Mouse (Mus musculus) intestine, embryonic 14.5 days (tissue): ENCODE results near the gene Mybphl. TPM values are rescaled to one million over a fixed set of nuclear protein-coding genes. Genes with fewer than 3 reads are reported as not detected.
A peak's percentile ranks its signal among the peaks of the same experiment; 100 is the strongest.

ENCODE experiments used
- ATAC-seq: fragments of 200-750 bp; cut with Nextera tagmentation; replicated peaks from 2 replicates; pipeline ENCODE4 v1.8.0; 2017; ENCODE audit warnings: low read depth, moderate number of reproducible peaks, moderate TSS enrichment, moderate library complexity; ENCODE audit not compliant: low FRiP score, low TSS enrichment
- DNase-seq: peaks from one replicate; pipeline ENCODE4 v3.0.0-alpha.2; 2018; ENCODE audit warnings: low spot score
- H3K27ac ChIP-seq: fragments of 300-500 bp; sonication (generic); 2 replicates; pipeline ENCODE4 v1.5.1; 2014; ENCODE audit warnings: low read depth, mild to moderate bottlenecking, control low read depth
- H3K27me3 ChIP-seq: fragments of 300-500 bp; sonication (generic); replicated peaks from 2 replicates; pipeline ENCODE4 v1.6.1; 2014; ENCODE audit warnings: low read length, control low read depth; ENCODE audit not compliant: control insufficient read depth, insufficient read depth
- H3K36me3 ChIP-seq: fragments of 300-500 bp; sonication (generic); 2 replicates; pipeline ENCODE4 v1.6.1; 2014; ENCODE audit warnings: low read length, control low read depth; ENCODE audit not compliant: control insufficient read depth, insufficient read depth
- H3K4me1 ChIP-seq: fragments of 300-500 bp; sonication (generic); replicated peaks from 2 replicates; pipeline ENCODE4 v1.6.1; 2014; ENCODE audit warnings: low read length, control low read depth, mixed read lengths; ENCODE audit not compliant: control insufficient read depth, insufficient read depth
- H3K4me2 ChIP-seq: fragments of 300-500 bp; sonication (generic); 2 replicates; pipeline ENCODE4 v1.6.1; 2014; ENCODE audit warnings: low read length
- H3K4me3 ChIP-seq: fragments of 300-500 bp; sonication (generic); 2 replicates; pipeline ENCODE4 v1.5.1; 2014; ENCODE audit warnings: low read depth, low read length, control low read depth, mixed read lengths
- H3K9ac ChIP-seq: fragments of 300-500 bp; sonication (generic); 2 replicates; pipeline ENCODE4 v1.6.1; 2014; ENCODE audit warnings: mild to moderate bottlenecking, low read length
- H3K9me3 ChIP-seq: fragments of 300-500 bp; sonication (generic); 2 replicates; pipeline ENCODE4 v1.6.1; 2016; ENCODE audit warnings: low read length, control low read depth; ENCODE audit not compliant: control insufficient read depth
- WGBS: fragments of 180-500 bp; shearing (Covaris S2); extraction: QIAGEN DNeasy Blood & Tissue Kit; methylation state at CpG from one replicate; pipeline ENCODE4 v1.1.7; 2014; 5-methylcytosine and 5-hydroxymethylcytosine counted together
- polyA plus RNA-seq: library from polyadenylated mRNA; unstranded; fragments of >200 nt; fragmentation: Nextera tagmentation; extraction: Ambion mirVana; gene quantifications from 2 replicates; pipeline ENCODE4 v1.2.1, GENCODE M21; 2014

Mybphl gene
- polyA plus RNA-seq, 1 experiment from 2014 or later, result not detected

DNA sequence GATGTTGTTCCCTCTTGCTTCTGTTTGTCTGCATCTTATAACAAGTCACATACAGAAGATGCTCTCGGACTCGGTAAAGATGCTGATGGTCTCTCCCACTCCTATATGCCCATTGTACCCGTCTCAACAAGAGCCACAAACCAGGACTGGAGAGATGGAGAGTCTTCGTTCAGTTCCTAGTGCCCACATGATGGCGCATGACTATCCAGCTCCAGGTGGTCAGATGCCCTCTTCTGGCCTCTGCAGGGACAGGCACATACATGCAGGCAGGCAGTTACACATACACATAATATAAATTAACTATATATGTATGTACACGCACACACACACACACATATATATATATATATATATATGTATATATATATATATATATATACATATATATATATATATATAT, 16.0 kb downstream of the Mybphl start:
- Histone ChIP-seq H3K27ac (no peak overlapping the region), H3K4me3 (no peak overlapping the region), H3K36me3 (no peaks in the 10 kb centered on the region), H3K9me3 (no peaks in the 10 kb centered on the region), H3K9ac (no peak overlapping the region), H3K4me2 (no peak overlapping the region), H3K27me3 (no peaks in the 10 kb centered on the region), H3K4me1 (peaks cover 19% of the 10 kb centered on the region)
- ATAC-seq, result no peak
- 80% methylated on average over 6 of the region's 6 CpGs for WGBS
- no peak for DNase-seq

DNA sequence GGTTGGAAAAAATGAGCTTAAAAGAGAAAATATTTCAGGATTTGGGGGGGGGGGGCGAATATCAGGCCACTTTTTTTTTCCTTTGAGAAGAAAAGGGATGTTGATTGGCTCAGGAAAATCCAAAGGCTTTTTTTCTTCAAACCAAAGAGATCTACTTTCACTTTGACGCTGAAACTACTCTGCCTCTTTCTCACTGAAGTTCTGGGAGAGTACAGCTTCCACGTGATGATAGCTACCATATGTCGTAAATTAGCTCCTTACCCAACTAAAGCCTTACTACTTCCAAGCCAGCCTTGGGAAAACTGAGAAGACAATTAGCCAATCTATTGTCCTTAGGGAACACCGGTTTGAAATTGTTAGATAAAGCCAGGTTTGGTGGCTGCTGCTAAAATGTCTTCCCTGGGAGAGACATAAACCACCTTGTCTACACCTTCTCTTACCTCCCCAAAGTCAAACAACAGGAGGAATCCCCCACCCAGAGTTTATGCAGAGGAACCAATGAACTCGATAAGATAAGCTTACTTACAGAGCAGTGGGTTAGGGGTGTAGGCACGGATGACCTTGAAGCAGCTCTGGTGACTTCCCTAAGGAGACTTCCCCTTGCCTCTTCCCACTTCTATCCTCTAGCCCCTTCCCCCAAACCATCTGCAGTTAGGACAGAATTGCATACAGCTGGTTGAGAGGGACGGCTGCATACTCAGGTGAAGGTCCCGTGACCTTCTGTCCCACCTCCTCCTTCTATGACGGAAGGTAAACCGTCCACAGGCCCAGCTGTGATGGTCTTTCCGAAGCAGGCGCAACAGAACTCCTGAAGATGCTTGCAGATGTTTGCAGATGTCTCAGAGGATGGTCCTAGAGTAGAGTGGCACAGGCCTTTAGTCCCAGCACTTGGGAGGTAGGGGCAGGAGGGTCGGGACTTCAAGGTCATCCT, 17.5 kb downstream of the Mybphl start:
- DNase-seq, result no peak
- Histone ChIP-seq H3K4me2 (peak overlapping the region; percentile 81), H3K4me3 (no peak overlapping the region), H3K4me1 (peaks cover 19% of the 10 kb centered on the region), H3K9ac (no peak overlapping the region), H3K9me3 (no peaks in the 10 kb centered on the region), H3K27me3 (no peaks in the 10 kb centered on the region), H3K27ac (peak overlapping the region; percentile 8; the same call in 1 of the 2 replicates), H3K36me3 (peaks cover 11% of the 10 kb centered on the region; the same call in 1 of the 2 replicates)
- ATAC-seq, result no peak
- WGBS, result 54% methylated on average over 14 of the region's 14 CpGs

DNA sequence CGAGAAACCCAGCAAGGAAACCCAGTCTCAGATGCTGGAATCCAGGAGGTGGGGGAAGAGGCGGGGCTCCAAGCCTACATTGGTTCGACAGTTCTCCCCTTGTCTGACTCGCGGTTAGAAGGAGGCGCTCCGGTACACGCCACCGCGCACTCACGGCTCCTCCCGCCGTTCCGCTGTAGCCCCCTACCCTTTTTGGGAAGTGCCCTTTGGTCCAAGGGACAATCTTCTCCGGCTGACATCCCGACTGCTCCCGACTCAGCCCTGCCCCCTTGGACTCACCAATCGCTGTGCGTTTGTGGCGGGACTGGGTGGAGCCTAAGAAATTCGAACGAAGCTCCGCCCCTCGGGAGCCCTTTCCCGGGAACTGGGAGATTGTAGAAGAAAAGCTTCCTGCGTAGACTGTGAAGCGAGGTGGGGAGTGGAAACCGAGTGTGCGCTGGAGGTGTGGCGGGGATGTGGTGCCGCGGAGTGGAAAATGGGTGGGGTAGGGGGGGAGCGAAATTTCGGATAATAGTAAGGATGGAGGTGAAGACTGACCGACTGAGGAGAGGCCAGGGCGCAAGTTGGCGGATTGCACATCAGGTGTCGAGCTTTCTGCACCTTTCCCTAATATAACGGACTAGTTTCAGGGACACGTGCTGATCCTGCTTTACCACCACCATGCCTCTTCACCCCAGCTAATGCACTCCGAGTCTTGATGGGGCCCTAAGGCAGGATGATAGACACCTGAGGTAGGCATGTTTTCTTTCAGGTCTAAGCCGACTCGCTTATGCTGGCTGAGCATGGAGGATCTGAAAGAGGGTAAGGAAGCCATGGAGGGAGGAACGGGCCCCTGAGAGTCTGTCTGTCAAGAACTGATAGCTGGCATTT, 19.0 kb downstream of the Mybphl start, which contains the start of gene Psrc1:
TSS of gene Psrc1 (plus strand) at position 355 of the 870 bp plus-strand sequence.
- WGBS, result under 1% methylated on average over 44 of the region's 44 CpGs

DNA sequence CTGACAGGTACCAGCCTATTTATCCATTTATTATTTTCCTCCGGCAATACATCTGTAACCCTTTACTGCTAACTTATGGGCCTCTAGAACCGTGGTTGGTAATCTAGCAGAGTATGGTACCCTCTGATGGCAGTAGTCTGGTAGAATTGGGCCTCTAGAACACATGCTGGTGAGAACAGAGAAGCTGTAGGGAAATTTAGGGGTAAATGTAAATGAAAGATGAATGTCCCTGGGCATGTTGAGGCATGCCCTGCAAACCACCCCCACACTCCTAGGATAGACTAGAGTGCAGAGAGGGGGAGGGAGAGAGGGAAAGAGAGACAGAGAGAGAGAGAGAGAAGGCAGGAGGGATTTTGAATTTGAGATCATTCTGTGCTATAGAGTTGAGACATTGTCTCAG, 19.7 kb downstream of the Mybphl start:
- Histone ChIP-seq H3K4me3 (peak overlapping the region; percentile 65), H3K9ac (peak overlapping the region; percentile 46), H3K27ac (no peak overlapping the region), H3K4me1 (peaks cover 24% of the 10 kb centered on the region), H3K27me3 (no peaks in the 10 kb centered on the region), H3K36me3 (peaks cover 23% of the 10 kb centered on the region), H3K4me2 (peak overlapping the region; percentile 81), H3K9me3 (no peaks in the 10 kb centered on the region)
- ATAC-seq, result no peak
- 31% methylated on average over 2 of the region's 2 CpGs for WGBS
- DNase-seq, result no peak

More for the DNA sequence above, 19.0 kb downstream of the Mybphl start, which contains the start of gene Psrc1:
- Histone ChIP-seq H3K27ac (peak within 1 kb of the TSS; percentile 38; the same call in 1 of the 2 replicates), H3K4me3 (peak within 1 kb of the TSS; percentile 65), H3K36me3 (peaks cover 23% of the 10 kb centered on the region), H3K4me1 (peaks cover 21% of the 10 kb centered on the region), H3K9me3 (no peaks in the 10 kb centered on the region), H3K4me2 (peak within 1 kb of the TSS; percentile 81), H3K27me3 (no peaks in the 10 kb centered on the region), H3K9ac (peak within 1 kb of the TSS; percentile 46)
- DNase-seq, result peak; percentile 93
- peak; percentile 87 for ATAC-seq

DNA sequence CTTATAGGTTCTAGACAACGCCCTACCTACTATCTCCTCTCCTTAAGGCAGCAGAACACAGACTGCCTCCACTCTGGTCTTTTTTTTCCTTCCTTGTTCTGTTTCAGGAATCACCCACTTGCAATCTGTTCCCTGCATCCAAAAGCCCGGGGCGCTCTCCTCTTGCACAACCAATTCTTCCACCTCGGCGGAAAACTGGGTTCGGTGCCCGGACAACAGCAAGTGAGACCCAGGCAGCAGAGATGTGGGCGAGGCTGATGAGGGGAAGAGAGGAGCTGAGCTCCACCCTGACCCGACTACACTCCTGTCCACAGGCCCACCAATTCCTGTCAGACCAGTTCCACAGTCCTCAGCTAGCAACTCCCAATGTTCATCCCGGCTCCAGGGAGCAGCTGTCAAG, 21.5 kb downstream of the Mybphl start:
- H3K27me3 ChIP-seq, result no peaks in the 10 kb centered on the region
- no peak overlapping the region for H3K9ac ChIP-seq
- H3K9me3 ChIP-seq, result no peaks in the 10 kb centered on the region
- peaks cover 24% of the 10 kb centered on the region for H3K4me1 ChIP-seq
- DNase-seq (no peak), ATAC-seq (no peak)
- 88% methylated on average over 10 of the region's 10 CpGs for WGBS
- H3K4me3 ChIP-seq, result no peak overlapping the region
- H3K27ac ChIP-seq, result no peak overlapping the region
- H3K4me2 ChIP-seq, result no peak overlapping the region
- H3K36me3 ChIP-seq, result peaks cover 23% of the 10 kb centered on the region

DNA sequence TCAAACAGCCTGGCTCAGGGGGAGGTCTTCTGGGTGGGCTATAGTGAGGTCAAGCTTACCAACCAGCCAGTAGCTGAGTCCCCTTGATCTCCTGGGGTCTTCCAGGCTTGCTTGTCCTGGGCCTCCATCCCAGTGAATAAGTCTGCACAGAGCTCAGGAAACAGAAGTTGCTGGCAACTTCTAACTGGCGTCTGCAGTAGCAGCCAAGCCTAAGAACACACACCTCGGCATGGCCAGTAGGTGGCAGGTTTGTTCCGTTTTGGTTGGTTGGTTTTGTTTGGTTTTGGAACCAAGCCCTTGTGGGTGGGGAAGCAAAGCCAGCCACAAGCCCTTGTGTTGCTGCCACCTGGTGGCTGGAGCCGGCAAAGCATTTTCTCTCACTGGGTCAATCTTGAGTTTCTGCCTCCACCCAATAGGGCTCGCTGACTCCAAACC, 24.4 kb downstream of the Mybphl start:
- peak; percentile 99 for DNase-seq
- Histone ChIP-seq H3K4me1 (peaks cover 20% of the 10 kb centered on the region), H3K4me3 (no peak overlapping the region), H3K9me3 (no peaks in the 10 kb centered on the region), H3K27me3 (no peaks in the 10 kb centered on the region), H3K27ac (no peak overlapping the region), H3K4me2 (peak overlapping the region; percentile 31; the same call in 1 of the 2 replicates), H3K9ac (no peak overlapping the region), H3K36me3 (peaks cover 23% of the 10 kb centered on the region)
- WGBS, result 0% methylated on average over 5 of the region's 5 CpGs
- peak; percentile 71 for ATAC-seq

DNA sequence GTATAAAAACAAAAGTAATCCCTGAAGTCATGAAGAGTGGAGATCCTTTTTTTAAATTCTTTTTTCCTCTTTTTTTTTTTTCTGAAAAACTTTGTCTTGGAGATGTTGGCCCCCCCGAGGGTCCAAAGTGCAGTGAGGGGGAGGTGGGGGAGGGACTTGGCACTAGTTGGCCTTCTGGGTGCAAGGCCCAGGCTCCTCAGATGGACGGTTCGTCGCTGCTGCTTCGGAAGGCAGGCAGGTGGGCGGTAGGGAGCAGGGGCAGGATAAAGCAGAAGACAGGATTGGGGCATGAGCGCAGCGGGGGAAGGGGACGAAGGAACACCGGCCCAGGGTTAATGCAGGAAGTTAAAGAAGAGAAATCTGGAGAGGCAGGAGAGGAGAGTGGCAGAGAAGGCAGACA, 27.6 kb downstream of the Mybphl start:
- Histone ChIP-seq H3K9ac (no peak overlapping the region), H3K4me2 (peak overlapping the region; percentile 37), H3K9me3 (no peaks in the 10 kb centered on the region), H3K27ac (peak overlapping the region; percentile 27; the same call in 1 of the 2 replicates), H3K4me3 (no peak overlapping the region), H3K4me1 (peaks cover 20% of the 10 kb centered on the region), H3K27me3 (no peaks in the 10 kb centered on the region), H3K36me3 (peaks cover 12% of the 10 kb centered on the region)
- ATAC-seq, result no peak
- DNase-seq, result no peak
- 9% methylated on average over 10 of the region's 10 CpGs for WGBS

DNA sequence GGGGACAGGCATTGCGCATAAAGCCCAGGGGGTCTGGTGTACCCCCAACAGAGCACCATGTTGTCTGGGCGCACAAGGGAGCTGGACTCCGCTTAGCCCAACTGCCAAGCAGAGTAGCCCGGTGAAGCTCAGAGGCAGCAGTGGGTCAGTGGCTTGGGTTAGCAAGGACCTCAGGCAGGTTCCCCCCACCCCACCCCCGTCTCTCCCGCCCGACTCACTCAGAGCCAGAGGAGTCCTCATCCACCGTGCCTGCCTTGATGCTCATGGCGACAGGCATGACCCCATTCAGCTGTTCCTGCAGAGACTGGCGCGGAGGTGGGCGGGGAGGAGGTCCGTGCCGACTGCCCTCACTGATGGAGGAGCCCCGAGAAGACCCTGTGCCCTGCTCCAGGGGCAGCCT, 28.1 kb downstream of the Mybphl start:
- Histone ChIP-seq H3K4me2 (peak overlapping the region; percentile 37), H3K27ac (peak overlapping the region; percentile 27; the same call in 1 of the 2 replicates), H3K4me1 (peaks cover 20% of the 10 kb centered on the region), H3K27me3 (no peaks in the 10 kb centered on the region), H3K4me3 (no peak overlapping the region), H3K9ac (no peak overlapping the region), H3K36me3 (peaks cover 7% of the 10 kb centered on the region), H3K9me3 (no peaks in the 10 kb centered on the region)
- 49% methylated on average over 15 of the region's 15 CpGs for WGBS
- ATAC-seq (no peak), DNase-seq (no peak)
